Mouse (Mus musculus): ENCODE data around the gene Dhdh. TPM values are rescaled to one million over a fixed set of nuclear protein-coding genes. Genes with fewer than 3 reads are reported as not detected.
A peak's percentile ranks its signal among the peaks of the same experiment; 100 is the strongest.

Dhdh gene
- polyA plus RNA-seq, 1 experiment, result 3.0 TPM

GRCm38 (mm10) chr7:45447325-45447990 lies 41.1 kb downstream of the Dhdh start:
- peaks cover 6% of the 10 kb centered on the region for H3K4me1 ChIP-seq (ENCODE audit: control insufficient read depth, insufficient read depth, low read length)
- H3K36me3 ChIP-seq (ENCODE audit: control insufficient read depth, insufficient read depth, low read length), result no peaks in the 10 kb centered on the region
- TF ChIP-seq CTCF (IDR thresholded peaks at IDR 0.05; ENCODE audit: control insufficient read depth, insufficient read depth, insufficient replicate concordance, low read depth, low read length) (peak; percentile 19; the same call in 1 of the 2 replicates), POLR2A (IDR thresholded peaks at IDR 0.05; ENCODE audit: control insufficient read depth, low read depth, low read length) (no peak)
- no peak overlapping the region for H3K27ac ChIP-seq (ENCODE audit: control insufficient read depth, insufficient read depth, low read depth, low read length)
- no peaks in the 10 kb centered on the region for H3K27me3 ChIP-seq (ENCODE audit: control insufficient read depth, insufficient read depth, low read length)
- H3K4me3 ChIP-seq (ENCODE audit: control insufficient read depth, low read depth, low read length), result no peak overlapping the region

- Histone ChIP-seq H3K4me1 (ENCODE audit: control insufficient read depth, insufficient read depth, low read length) (peaks cover 4% of the 10 kb centered on the region), H3K27ac (ENCODE audit: control insufficient read depth, insufficient read depth, low read depth, low read length) (no peak overlapping the region), H3K4me3 (ENCODE audit: control insufficient read depth, low read depth, low read length) (no peak overlapping the region), H3K36me3 (ENCODE audit: control insufficient read depth, insufficient read depth, low read length) (no peaks in the 10 kb centered on the region), H3K27me3 (ENCODE audit: control insufficient read depth, insufficient read depth, low read length) (no peaks in the 10 kb centered on the region)
- TF ChIP-seq POLR2A (IDR thresholded peaks at IDR 0.05; ENCODE audit: control insufficient read depth, low read depth, low read length) (no peak), CTCF (IDR thresholded peaks at IDR 0.05; ENCODE audit: control insufficient read depth, insufficient read depth, insufficient replicate concordance, low read depth, low read length) (no peak)
Observed at GRCm38 (mm10) chr7:45446589-45446988, 42.0 kb downstream of the Dhdh start.

GRCm38 (mm10) chr7:45443526-45444420 lies 44.8 kb downstream of the Dhdh start:
- no peak overlapping the region for H3K4me3 ChIP-seq (ENCODE audit: control insufficient read depth, low read depth, low read length)
- TF ChIP-seq POLR2A (IDR thresholded peaks at IDR 0.05; ENCODE audit: control insufficient read depth, low read depth, low read length), result no peak
- TF ChIP-seq CTCF (IDR thresholded peaks at IDR 0.05; ENCODE audit: control insufficient read depth, insufficient read depth, insufficient replicate concordance, low read depth, low read length), result no peak
- peaks cover 4% of the 10 kb centered on the region for H3K4me1 ChIP-seq (ENCODE audit: control insufficient read depth, insufficient read depth, low read length)
- H3K27me3 ChIP-seq (ENCODE audit: control insufficient read depth, insufficient read depth, low read length), result no peaks in the 10 kb centered on the region
- H3K27ac ChIP-seq (ENCODE audit: control insufficient read depth, insufficient read depth, low read depth, low read length), result no peak overlapping the region; the same call in 1 of the 2 replicates
- H3K36me3 ChIP-seq (ENCODE audit: control insufficient read depth, insufficient read depth, low read length), result no peaks in the 10 kb centered on the region

GRCm38 (mm10) chr7:45437521-45438276 lies 50.9 kb downstream of the Dhdh start, which contains the start of gene Ruvbl2:
Gene Ruvbl2 (minus strand): TSS chr7:45438096.
- Histone ChIP-seq H3K4me3 (ENCODE audit: control insufficient read depth, low read depth, low read length) (no peak within 1 kb of the TSS), H3K36me3 (ENCODE audit: control insufficient read depth, insufficient read depth, low read length) (no peaks in the 10 kb centered on the region; the same call in 1 of the 2 replicates), H3K27ac (ENCODE audit: control insufficient read depth, insufficient read depth, low read depth, low read length) (no peak within 1 kb of the TSS), H3K27me3 (ENCODE audit: control insufficient read depth, insufficient read depth, low read length) (no peaks in the 10 kb centered on the region), H3K4me1 (ENCODE audit: control insufficient read depth, insufficient read depth, low read length) (peaks cover 27% of the 10 kb centered on the region)
- TF ChIP-seq POLR2A (IDR thresholded peaks at IDR 0.05; ENCODE audit: control insufficient read depth, low read depth, low read length) (no peak), CTCF (IDR thresholded peaks at IDR 0.05; ENCODE audit: control insufficient read depth, insufficient read depth, insufficient replicate concordance, low read depth, low read length) (no peak)

- Histone ChIP-seq H3K27me3 (ENCODE audit: control insufficient read depth, insufficient read depth, low read length) (no peaks in the 10 kb centered on the region), H3K27ac (ENCODE audit: control insufficient read depth, insufficient read depth, low read depth, low read length) (no peak overlapping the region), H3K36me3 (ENCODE audit: control insufficient read depth, insufficient read depth, low read length) (no peaks in the 10 kb centered on the region; the same call in 1 of the 2 replicates), H3K4me3 (ENCODE audit: control insufficient read depth, low read depth, low read length) (no peak overlapping the region), H3K4me1 (ENCODE audit: control insufficient read depth, insufficient read depth, low read length) (peaks cover 27% of the 10 kb centered on the region)
- TF ChIP-seq POLR2A (IDR thresholded peaks at IDR 0.05; ENCODE audit: control insufficient read depth, low read depth, low read length) (no peak), CTCF (IDR thresholded peaks at IDR 0.05; ENCODE audit: control insufficient read depth, insufficient read depth, insufficient replicate concordance, low read depth, low read length) (no peak)
Observed at GRCm38 (mm10) chr7:45437046-45437445, 51.6 kb downstream of the Dhdh start.

GRCm38 (mm10) chr7:45436444-45436843 lies 52.2 kb downstream of the Dhdh start:
- H3K27me3 ChIP-seq (ENCODE audit: control insufficient read depth, insufficient read depth, low read length), result no peaks in the 10 kb centered on the region
- no peak overlapping the region for H3K4me3 ChIP-seq (ENCODE audit: control insufficient read depth, low read depth, low read length)
- TF ChIP-seq POLR2A (IDR thresholded peaks at IDR 0.05; ENCODE audit: control insufficient read depth, low read depth, low read length), result no peak
- no peak for TF ChIP-seq CTCF (IDR thresholded peaks at IDR 0.05; ENCODE audit: control insufficient read depth, insufficient read depth, insufficient replicate concordance, low read depth, low read length)
- H3K27ac ChIP-seq (ENCODE audit: control insufficient read depth, insufficient read depth, low read depth, low read length), result no peak overlapping the region
- no peaks in the 10 kb centered on the region; the same call in 1 of the 2 replicates for H3K36me3 ChIP-seq (ENCODE audit: control insufficient read depth, insufficient read depth, low read length)
- peaks cover 27% of the 10 kb centered on the region for H3K4me1 ChIP-seq (ENCODE audit: control insufficient read depth, insufficient read depth, low read length)
